Mouse (Mus musculus): ENCODE measurements around the gene Fam69a.

Gene Fam69a

DNA sequence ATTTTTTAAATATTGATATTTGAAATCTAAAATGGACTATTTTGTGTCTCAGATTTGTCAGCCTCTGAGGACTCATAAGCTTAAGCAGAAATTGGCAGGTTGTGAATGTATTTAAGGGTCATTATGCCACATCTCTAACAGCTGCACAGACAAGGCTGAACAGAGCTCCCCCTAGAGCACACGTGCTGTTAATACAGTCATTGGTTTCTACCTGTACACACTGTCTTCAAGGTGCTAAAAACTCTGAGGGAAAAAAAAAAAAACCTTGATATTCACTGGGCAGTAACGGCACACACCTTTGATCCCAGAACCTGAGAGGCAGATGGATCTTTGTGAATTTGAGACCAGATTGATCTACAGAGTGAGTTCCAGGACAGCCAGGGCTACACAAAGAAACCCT is 127.9 kb downstream of the Fam69a start:
- peak in 1 of 2 experiments; percentile 15 for DNase-seq (ENCODE audit: low spot score in 2 of 2)

Measured in natural killer cell, adult 2 months (primary cell).